Mouse (Mus musculus) cerebellum, adult (tissue): ENCODE results near the gene Hlcs.

Experiments
- ATAC-seq: cut with Nextera tagmentation; 2 replicates; pipeline ENCODE4 v1.9.2; 2017; ENCODE audit warnings: mild to moderate bottlenecking, moderate library complexity, mixed read lengths; ENCODE audit not compliant: insufficient number of reproducible peaks, low FRiP score, low TSS enrichment

The Hlcs gene

DNA sequence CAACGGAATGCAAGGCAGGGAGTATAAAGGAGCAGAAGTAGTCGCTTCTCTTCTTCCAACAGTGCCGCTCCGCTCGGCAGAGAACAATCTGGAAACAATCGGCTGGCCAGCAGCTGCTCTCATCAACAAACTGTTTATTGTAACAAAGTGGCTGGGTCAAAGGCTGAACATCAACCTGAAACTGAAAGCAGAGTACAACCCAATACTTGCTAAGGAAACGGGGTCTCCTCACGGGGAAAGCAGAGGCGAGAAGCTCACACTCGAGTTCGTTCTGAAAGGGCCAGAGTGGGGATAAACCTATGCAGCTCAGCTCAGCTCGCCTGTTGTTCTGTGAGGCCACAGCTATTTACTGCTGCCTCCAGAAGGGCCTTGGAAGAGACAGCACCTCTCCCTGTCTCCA, 63.2 kb downstream of the Hlcs start:
- ATAC-seq: no peak

DNA sequence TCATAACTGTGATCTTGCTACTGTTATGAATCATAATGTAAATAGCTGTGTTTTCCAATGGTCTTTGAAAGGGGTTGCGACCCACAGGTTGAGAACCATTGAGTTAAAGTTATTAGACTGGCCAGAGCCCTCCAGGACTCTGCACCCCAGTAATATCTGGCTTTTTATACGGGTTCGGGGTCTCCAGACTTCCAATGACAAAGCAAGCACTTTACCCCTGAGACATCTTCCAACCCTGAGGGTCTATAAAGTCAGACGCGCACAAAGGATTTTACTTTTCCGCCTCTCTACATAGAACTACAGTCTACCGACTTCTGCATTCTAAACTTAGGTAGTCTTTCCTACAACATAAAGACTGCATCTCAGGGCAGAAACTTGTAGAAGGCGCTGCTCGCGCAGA, 63.7 kb downstream of the Hlcs start:
- no peak for ATAC-seq

DNA sequence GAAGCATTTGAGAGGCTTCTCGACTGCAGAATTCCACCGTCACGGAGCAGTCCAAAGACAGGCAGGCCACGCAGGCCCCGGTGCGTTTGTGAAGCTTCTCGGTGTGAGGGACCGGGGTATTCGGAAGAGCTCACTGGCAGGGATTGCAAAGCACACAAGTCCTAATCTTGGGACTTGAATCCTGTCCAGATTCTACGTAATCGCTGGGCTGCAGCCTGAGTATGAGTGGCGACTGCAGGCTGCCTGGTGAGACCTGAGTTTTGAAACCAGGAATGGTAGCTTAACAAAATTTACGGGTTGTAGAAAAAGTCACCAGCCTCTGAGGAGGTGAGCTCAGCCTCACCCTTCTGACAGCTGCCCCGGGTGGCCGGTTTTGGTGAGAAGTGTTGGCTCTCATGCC, 64.7 kb downstream of the Hlcs start:
- no peak for ATAC-seq

DNA sequence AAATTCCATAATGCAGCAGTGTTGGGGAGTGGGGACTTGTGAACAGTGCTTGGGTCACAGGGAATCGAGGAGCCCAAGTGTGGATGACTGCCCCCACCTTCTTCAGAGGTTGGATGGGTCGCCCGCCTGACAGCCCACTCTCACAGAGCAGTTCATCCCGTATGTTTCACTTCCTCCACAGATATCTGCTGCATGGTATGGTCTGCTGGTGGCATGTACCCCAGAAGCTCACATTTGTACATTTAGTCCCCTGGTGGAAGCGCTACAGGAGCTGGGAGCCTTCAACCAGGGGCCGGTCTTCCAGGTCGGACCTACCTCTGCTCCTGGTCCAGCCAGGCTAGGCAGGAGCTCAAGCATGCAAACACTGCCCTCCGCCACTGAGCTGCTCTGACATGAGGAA, 66.4 kb downstream of the Hlcs start:
- no peak for ATAC-seq

DNA sequence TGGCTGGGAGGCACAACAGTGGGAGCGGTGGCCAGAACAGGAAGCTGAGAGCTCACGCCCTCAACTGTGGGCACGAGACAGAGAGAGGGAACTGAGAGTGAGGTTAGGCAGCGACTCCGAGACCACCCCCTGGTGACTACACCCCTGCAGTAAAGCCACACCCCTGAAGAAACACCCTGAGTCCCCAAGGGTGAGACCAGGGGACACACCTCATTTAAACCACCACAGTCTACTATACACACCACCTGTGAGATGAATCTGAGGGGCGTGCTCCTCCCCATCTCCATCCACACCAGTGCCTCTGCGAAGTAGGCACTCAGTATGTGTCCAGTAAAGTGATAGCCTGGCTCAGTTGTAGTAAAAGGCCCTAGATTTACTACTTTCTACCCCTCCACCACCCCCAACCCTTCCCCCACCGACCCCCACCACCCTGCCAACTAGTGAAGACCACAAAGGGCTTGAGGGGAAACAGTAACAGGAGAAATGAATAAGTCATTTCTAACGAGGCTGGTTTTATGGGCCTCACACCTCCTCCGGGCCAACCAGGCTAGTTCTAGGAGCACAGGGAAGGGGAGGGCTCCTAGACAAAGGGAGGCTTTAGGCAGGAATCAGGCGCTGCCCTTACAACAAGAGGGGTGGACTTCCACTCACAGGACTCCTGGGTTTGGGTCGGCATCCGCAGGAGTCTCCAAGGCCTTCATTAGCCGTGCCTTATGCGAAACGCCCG, 67.2 kb downstream of the Hlcs start:
- ATAC-seq: no peak

DNA sequence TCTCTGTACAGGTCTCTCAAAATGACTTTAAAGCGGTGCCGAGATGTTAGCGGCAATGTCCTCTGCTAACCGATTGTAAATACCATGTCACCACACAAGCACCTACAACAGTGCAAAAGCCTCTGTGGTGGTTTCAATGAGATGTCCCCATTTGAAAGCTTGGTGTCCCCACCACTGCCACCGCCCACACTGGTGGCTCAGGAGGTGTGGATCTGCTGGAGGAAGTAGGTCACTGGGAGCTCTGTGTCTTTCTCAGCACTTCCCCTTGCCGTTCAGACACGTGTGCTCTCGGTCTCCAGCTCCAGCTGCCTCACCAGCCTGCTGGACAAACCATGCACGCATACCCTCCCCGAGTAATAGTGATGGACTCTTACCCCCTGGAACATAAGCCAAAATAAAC, 72.2 kb downstream of the Hlcs start:
- no peak for ATAC-seq

DNA sequence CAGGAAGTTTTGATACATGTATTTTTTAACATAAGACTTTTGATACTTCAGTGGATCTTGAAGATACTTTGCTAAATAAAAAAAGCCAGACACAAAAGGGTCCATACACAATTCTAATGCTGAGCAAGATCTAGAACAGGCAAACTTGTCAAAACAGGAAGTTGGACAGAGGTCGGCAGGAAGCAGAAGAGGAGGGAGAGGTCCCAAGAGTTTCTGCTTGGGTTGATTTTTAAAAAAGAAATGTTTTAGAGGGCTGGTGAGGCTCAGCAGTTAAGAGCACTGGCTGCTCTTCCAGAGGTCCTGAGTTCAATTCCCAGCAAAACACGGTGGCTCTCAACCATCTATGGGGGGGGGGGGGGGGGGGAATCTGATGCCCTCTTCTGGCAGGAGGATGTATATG, 73.2 kb downstream of the Hlcs start:
- no peak for ATAC-seq

DNA sequence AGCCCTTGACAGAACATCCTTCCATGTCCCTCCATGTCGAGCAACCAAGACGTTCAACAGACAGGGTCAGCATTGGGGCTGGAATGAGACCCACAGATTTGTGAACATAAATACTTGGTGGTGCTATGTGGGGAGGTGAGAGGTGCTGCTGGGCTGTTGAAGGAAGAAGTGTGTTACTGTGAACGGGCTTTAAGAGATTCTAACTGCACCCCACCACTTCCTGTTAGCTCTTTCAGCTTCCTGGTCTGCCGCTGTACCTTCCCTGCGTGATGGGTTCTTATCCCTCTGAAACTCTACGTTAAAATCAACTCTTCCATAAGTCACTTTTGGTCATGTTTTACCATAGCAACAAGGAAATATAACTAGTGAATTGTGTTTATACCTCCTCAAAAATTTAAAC, 73.8 kb downstream of the Hlcs start:
- ATAC-seq: no peak

DNA sequence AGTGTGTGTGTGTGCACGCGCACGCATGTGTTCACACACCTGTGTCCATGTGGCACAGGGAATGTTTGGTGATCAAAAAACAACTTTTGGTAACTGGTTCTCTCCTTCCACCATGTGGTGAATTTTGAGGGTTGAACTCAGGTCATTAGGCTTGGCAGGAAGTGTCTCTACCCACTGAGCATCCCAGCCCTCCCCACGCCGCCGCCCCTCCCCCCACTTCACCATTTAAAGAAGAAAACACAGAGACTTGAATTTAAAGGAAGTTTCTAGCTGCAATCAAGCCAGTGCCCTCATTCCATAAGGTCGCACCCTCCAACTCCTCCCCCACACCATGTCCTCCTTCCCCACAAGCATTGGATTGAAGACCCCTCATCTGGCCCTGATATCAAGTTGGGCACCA, 74.2 kb downstream of the Hlcs start:
- ATAC-seq: no peak

DNA sequence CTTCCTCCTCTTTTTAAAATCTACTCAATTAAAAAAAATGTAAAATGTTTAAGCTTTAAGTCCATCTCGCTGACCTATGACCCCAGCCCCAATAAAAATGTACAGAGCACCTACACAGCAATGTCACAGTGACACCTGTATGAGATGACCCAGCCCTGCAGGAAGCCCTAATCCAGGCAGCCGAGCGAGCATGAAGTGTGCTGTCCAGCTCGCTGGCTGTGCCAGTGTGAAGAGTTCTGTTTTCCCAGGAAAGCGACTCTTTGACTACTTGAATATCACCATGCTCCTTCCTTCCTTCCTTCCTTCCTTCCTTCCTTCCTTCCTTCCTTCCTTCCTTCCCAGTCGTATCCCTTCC, 76.3 kb downstream of the Hlcs start:
- ATAC-seq: no peak

DNA sequence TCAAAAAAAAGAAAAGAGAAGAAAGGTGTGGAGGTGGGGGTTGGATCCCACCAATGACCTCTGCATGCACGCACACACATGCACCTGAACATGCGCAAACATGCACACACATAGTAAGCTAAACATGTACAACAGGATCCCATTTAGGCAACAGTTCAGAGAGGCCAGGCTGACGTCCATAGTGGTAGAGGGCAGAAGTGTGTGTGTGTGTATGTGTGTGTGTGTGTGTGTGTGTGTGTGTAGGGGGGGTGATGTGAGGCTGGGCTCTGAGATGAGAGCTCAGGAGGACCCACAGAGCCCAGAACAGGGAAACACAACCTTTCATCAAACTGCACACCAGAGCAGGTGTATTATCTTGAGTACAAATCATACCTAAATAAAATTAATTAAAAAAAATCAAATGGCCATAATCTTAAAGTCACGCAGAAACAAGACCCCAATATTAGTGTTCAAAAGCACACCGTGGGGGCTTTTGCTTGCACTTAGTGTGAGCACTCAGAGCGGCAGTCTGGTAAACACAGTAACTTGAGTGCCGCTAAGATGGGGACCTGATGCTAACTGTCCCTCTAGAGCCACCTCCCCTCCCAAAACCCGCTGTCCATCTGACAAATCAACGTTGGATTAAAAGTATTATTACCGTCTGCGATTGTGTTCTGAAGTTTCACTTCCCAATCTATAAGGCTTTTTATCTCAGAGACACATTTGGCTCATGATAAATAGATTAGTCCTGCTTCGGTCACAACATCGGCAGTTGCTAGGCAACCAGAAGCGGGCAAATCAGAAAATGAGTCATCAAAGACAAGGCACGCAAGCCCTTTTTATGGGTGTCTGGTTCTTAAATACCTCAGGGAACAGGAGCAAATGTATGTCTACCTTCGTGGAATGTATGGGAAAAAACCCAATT, 76.9 kb downstream of the Hlcs start:
- ATAC-seq: no peak

DNA sequence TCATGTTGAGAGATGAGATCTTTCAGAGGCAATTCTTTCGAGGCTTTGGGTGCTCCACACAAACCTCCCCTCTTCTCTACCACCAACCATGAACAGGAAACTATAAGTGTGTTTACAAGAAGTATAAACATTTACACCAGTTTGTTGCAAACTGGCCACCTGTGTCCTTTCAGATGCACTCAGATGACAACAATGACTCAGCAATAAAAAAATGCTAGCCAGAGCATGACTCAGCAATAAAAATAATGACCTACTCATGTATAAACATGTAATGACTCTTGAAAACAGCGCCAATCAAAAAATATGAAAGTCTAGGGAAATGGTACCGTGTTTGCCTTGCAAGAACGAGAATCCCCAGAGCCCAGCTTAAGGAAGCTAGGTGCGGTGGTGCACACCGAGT, 77.7 kb downstream of the Hlcs start:
- ATAC-seq: no peak

DNA sequence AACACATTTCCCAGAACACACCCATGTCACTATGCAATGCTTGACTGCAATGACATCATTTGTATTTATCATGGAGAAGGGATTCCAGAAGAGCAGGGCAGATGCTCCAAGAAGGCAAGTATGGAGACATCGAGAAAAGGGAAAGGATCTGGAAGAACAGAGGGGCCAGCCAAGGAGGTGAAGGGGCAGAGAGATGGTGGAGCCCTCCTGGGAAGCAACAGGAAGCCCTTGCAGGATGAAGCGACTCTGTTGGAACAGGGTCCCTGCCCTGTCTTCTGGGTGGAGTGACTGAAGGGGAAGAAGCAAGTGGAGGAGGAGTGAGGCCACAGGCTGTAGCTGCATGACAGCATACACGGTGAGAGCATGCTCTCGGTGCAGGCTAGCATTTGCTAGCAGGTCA, 79.2 kb downstream of the Hlcs start:
- ATAC-seq: no peak

DNA sequence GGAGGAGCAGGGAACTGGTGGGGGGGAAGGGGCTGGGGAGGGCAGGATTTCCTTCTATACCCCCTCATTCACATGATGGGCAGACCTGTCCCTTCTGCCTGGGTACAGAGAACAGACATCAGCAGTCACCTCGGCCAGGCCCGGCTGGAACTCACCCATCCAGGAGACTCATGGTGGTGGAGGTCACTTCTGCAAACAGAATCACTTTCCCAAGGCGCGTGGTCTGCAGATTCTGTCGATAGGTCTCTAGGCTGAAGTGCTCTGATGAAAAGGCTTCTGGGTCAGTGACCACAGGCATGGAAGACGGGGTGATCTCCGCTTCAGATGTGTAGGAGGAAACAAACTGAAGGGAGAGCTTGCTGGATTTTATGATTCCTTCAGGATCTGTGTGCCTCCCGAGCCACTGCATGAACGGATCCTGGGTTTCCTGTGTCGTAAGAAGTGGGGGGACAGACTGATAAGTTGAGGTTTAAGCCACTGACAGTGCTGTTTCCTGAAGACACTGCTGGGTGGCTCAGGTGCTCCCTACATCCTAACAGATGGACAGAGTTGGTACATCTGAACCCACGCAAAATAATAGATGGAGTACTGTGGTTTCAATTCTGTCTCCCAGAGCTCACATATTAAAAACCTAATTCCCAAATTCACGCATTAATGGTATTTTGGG, 82.3 kb downstream of the Hlcs start:
- no peak for ATAC-seq

DNA sequence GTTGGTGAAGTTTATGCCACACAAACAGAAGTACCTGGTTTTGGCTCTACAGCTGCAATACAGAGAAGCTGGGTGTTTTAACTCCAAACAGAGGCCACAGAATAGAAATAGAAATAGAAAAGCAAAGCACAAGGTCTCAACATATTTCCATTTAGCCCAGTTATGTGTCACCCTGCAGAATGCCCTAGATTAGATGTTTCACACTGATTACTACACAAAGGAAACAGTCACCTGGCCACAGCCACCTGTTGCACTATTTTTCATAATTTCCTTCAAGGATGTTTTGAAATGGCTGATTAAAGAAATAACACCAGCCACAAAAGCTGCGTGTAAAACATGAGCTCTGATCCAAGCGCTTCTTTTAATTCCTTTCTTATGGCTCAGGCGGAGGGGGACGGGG, 82.9 kb downstream of the Hlcs start:
- no peak for ATAC-seq

DNA sequence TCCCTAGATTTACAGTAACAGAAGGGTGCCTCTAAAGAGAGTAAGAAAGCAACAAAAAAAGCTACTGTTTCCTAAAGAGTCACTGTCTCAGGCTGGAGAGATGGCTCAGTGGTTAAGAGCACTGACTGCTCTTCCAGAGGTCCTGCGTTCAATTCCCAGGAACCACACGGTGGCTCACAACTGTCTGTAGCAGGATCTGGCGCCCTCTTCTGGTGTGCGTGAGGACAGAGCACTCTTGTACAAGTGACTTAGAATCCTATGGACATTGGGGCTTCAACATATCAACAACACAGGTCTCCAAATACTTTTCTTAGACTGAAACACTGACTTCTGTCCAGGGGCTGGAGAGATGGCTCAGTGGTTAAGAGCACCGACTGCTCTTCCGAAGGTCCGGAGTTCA, 83.5 kb downstream of the Hlcs start:
- no peak for ATAC-seq

DNA sequence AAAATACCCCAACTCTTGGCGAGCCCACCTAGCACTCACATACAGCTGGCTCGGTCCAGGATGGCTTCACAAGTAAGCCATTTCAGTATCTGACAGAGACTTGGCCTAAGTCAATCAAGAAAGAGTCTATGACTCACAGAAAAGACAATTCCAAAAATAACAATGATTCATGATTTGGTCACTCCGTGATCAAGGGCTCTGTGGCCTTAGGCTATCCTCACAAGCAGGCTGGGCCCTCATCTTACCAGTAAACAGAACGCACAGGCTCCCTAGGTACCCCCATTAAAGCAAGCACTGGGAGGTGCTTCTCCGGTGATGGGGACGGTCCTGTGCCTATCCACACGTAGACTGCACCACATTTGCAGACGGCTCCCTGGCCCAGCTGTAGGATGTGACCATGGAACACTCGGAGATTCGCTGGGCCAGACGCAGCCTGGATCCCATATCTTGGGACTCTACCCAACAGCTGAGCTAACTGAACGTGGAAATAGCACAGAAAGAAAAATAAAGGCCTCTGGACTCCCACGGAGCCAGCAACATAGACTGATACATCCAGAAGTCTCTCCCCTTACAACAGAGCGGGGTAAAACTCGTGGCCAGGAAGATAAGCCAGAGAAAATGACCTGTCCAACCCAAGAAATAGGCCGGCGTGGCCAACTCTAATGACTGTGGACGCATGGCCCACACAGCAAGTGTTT, 84.4 kb downstream of the Hlcs start:
- ATAC-seq: no peak

DNA sequence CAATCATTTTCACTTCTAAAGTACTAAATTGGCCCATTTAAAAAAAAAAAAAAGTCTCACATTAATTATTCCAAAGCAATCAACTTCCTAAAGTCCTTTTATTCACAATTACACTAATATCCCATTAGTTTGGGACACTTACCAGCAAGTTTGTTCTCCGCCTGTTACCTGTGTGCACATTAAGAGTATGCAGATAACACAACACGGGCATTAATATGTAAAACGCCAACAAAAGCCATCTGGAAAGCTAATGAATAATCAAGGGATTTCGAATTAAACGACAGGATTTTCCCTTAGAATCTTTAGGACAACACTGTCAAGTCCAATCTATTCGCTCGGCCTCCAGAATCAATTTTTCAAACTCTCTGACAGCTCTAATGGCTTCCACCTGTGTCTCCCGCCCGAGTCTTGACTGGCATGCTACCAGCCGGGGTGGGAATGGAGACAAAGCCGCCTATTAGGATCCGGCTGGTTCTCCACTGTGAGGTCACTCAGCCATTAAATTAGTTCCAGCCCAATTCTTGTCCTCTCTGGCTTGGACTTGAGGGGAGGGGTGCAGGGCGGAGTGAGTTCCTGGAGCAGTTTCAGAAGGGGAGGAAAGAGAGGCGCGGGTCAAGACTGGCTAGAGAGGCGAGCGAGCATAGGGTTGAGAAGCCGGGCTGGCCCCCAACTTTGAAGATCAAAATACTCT, 85.9 kb downstream of the Hlcs start:
- ATAC-seq: peak; percentile 50; the same call in 1 of the 2 replicates

DNA sequence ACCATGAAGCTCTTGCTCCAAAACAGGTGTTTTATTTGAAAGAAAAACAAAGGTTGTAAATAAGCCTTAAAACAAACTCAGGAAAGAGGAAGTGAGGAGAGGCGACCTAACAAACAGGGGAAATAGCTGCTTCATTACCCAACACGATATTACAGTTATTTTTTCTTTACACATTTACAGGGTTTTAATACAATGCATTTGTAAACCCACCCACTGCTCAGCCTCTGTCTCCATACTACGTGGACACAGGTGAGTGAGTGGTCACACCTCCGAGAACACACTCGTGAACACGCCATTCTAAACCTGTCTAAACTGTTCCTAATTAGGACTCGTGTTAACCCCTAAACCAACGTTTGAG, 90.0 kb downstream of the Hlcs start:
- ATAC-seq: no peak

DNA sequence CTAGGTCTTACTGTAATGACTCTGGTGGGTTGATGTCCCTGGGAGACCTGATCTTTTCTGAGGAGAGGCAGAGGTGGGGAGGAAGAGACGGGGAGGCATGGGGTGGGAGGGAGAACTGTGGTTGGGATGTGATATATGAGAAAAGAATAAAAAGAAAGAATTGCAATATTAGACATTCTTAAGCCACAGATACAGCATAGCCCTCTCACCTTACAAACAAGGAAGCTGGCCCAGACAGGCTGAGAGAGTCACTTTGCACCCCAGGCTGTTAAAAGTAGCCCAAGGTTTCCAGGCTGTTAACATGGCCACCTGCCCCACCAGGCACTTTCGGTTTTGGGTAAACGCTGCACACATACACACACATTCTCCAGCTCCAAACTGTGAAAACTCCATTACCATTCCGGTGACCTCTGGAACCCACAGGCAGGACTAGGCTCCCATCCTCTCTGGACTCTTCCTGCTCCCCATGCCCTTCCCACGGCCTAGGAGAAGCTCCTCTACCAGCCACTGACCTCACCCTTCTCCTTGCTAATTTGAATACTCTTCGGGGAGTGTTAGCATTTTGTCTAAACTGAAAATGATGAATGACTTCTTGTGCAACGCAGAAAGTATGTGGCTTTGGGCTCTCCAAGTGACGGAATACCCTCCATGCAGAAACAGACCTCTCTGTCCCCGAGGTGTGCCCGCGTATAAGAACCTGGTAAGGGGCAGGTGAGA, 90.6 kb downstream of the Hlcs start:
- ATAC-seq: no peak
